Mouse (Mus musculus) ES-E14 (cell line): Measurements from ENCODE around the gene Efna2.
"Not testable (repeated sequence)": the region's sequence is repeated elsewhere in the genome, so short reads cannot be mapped to it uniquely, and the experiment has no call there.

Source experiments
- HCFC1 ChIP-seq: IDR thresholded peaks from 2 replicates; pipeline ENCODE4 v1.6.1; 2012; ENCODE audit warnings: low read length, inconsistent platforms, borderline replicate concordance; ENCODE audit not compliant: insufficient read depth
- ZC3H11A ChIP-seq: IDR thresholded peaks from 2 replicates; pipeline ENCODE4 v1.6.1; 2012; ENCODE audit warnings: low read depth, mild to moderate bottlenecking, inconsistent platforms, low read length, borderline replicate concordance

- not testable (repeated sequence) for TF ChIP-seq ZC3H11A, HCFC1
These were observed 43.9 kb downstream of the Efna2 start for GRCm38 (mm10) chr10:80223137-80223536.
